Mouse (Mus musculus) testis, adult 2 months (tissue): ENCODE data around the gene Amn.

Experiments used
- CTCF ChIP-seq: fragments of 200-500 bp; IDR thresholded peaks from 2 replicates; pipeline ENCODE4 v1.5.1; 2012; ENCODE audit warnings: low read depth, mild to moderate bottlenecking, inconsistent platforms, low read length, moderate library complexity; ENCODE audit not compliant: control insufficient read depth, insufficient read depth, insufficient replicate concordance
- POLR2A ChIP-seq: fragments of 200-500 bp; IDR thresholded peaks from 2 replicates; pipeline ENCODE4 v1.6.1; 2012; ENCODE audit warnings: low read depth, mild to moderate bottlenecking, inconsistent platforms, low read length, moderate library complexity; ENCODE audit not compliant: control insufficient read depth

GRCm38 (mm10) chr12:111321832-111322231, 50.9 kb downstream of the Amn start:
- TF ChIP-seq CTCF (no peak), POLR2A (no peak)
